Mouse (Mus musculus) heart, embryonic 10.5 days (tissue): ENCODE measurements at regions not wholly inside any gene's neighbourhood (a gene's known extent, or its start where the extent isn't known, plus 50 kb on each side); places are given as distances from the start of the nearest gene placed in this dataset.

Experiments
- DNase-seq: peaks from one replicate; pipeline ENCODE4 v3.0.0-alpha.2; 2017; ENCODE audit warnings: low spot score
- H3K27ac ChIP-seq: fragments of 300-500 bp; sonication (generic); 2 replicates; pipeline ENCODE4 v1.5.1; 2016; ENCODE audit warnings: mild to moderate bottlenecking
- H3K27me3 ChIP-seq: fragments of 300-500 bp; sonication (generic); 2 replicates; pipeline ENCODE4 v1.6.1; 2016; ENCODE audit warnings: mild to moderate bottlenecking; ENCODE audit not compliant: poor library complexity, insufficient read depth, severe bottlenecking
- H3K36me3 ChIP-seq: fragments of 300-500 bp; sonication (generic); 2 replicates; pipeline ENCODE4 v1.6.1; 2016; ENCODE audit warnings: mild to moderate bottlenecking, moderate library complexity
- H3K4me1 ChIP-seq: fragments of 300-500 bp; sonication (generic); 2 replicates; pipeline ENCODE4 v1.6.1; 2016; ENCODE audit warnings: mild to moderate bottlenecking
- H3K4me3 ChIP-seq: fragments of 300-500 bp; sonication (generic); 2 replicates; pipeline ENCODE4 v1.5.1; 2016; ENCODE audit warnings: mild to moderate bottlenecking, moderate library complexity
- H3K9me3 ChIP-seq: fragments of 300-500 bp; sonication (generic); 2 replicates; pipeline ENCODE4 v1.6.1; 2016; ENCODE audit warnings: mild to moderate bottlenecking, moderate library complexity
- WGBS: fragments of 180-500 bp; shearing (Covaris S2); methylation state at CpG from one replicate; pipeline ENCODE4 v1.1.7; 2016; 5-methylcytosine and 5-hydroxymethylcytosine counted together

- H3K9me3 ChIP-seq, result no peaks in the 10 kb centered on the region
- H3K4me3 ChIP-seq, result no peak overlapping the region
- H3K27ac ChIP-seq, result no peak overlapping the region
- no peaks in the 10 kb centered on the region for H3K27me3 ChIP-seq
- WGBS, result 78% methylated on average over 5 of the region's 5 CpGs
- DNase-seq, result no peak
- H3K4me1 ChIP-seq, result no peaks in the 10 kb centered on the region
- H3K36me3 ChIP-seq, result no peaks in the 10 kb centered on the region
Measured at GRCm38 (mm10) chr16:85668767-85669166, 115.6 kb upstream of the Cyyr1 start.

- Histone ChIP-seq H3K27ac (no peak overlapping the region), H3K9me3 (no peaks in the 10 kb centered on the region), H3K36me3 (no peaks in the 10 kb centered on the region), H3K4me3 (no peak overlapping the region), H3K27me3 (no peaks in the 10 kb centered on the region), H3K4me1 (no peaks in the 10 kb centered on the region)
- WGBS, result 60% methylated on average over 1 of the region's 1 CpGs
- DNase-seq, result no peak
Measured at GRCm38 (mm10) chr16:85667790-85668189, 114.6 kb upstream of the Cyyr1 start.

DNA sequence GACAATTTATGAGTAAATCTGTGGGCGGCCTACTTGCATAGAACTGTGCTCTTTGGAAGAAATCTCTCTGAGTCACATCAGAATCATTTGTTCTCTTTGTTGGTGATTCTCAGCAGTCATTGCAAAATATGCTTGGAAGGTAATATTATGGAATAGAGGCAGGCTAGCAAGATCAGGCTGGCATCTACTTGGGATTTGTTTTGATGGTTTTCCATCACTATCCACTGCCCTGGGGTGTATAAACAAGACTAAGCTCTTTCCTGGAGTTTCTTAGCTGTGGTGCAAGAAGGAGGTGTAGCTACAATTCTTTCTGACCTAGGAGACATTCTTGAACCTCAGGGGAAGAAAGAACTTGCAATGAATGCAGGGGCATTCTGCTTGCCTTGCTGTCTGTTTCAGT, 96.3 kb upstream of the Cyyr1 start:
- H3K9me3 ChIP-seq, result no peaks in the 10 kb centered on the region
- H3K27me3 ChIP-seq, result no peaks in the 10 kb centered on the region
- no peaks in the 10 kb centered on the region for H3K36me3 ChIP-seq
- H3K4me1 ChIP-seq, result no peaks in the 10 kb centered on the region
- no peak for DNase-seq
- H3K27ac ChIP-seq, result no peak overlapping the region
- no peak overlapping the region for H3K4me3 ChIP-seq
- whole genome bisulfite sequencing, result 87% methylated on average over 1 of the region's 1 CpGs

- Histone ChIP-seq H3K36me3 (no peaks in the 10 kb centered on the region), H3K4me3 (no peak overlapping the region), H3K4me1 (no peaks in the 10 kb centered on the region), H3K27ac (no peak overlapping the region), H3K27me3 (no peaks in the 10 kb centered on the region), H3K9me3 (no peaks in the 10 kb centered on the region)
- 85% methylated on average over 4 of the region's 4 CpGs for WGBS
- no peak for DNase-seq
Measured at GRCm38 (mm10) chr16:85640992-85641391, 87.8 kb upstream of the Cyyr1 start.

DNA sequence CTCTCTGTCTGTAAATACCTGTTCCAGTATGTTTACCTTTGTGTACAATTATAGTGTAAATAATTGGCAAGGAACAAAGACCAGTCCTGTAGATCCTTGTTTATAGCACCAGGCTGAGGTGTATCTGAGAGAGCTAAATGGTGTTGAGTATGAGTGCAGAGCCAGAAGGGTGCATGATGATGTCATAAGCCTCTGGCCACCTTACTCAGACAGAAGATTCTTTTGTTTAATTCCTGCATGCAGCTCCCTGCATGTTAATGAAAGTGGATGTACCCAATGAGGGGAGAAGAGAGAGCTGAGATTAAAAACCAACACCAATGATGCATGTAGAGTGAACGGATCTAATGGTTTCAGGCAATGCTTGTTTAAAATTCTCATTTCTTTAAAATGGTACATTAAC, 83.9 kb upstream of the Cyyr1 start:
- no peak overlapping the region for H3K4me3 ChIP-seq
- H3K4me1 ChIP-seq, result no peaks in the 10 kb centered on the region
- no peaks in the 10 kb centered on the region for H3K27me3 ChIP-seq
- WGBS, result 89% methylated on average over 1 of the region's 1 CpGs
- DNase-seq, result no peak
- no peak overlapping the region for H3K27ac ChIP-seq
- H3K36me3 ChIP-seq, result no peaks in the 10 kb centered on the region
- no peaks in the 10 kb centered on the region for H3K9me3 ChIP-seq

DNA sequence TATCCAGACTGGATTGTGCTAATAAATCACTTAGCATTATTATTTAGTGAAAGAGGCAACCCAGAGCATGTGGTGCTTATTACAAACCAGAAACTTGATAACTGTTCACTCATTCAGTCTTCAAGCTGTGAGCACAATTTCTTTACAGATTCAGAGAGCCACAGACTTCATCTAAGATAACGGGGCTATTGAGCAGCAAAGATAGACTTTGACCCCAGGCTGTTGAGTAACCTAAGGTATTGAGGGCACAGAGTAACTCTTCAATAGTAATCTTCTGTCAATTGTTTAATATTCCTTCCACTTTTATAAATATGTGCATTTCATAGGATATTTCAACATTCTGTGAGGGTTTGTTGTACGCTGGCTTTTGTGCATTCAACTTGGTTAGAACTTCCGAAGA, 76.5 kb upstream of the Cyyr1 start:
- no peak overlapping the region for H3K4me3 ChIP-seq
- H3K27ac ChIP-seq, result no peak overlapping the region
- H3K4me1 ChIP-seq, result no peaks in the 10 kb centered on the region
- DNase-seq, result no peak
- H3K27me3 ChIP-seq, result no peaks in the 10 kb centered on the region
- 86% methylated on average over 3 of the region's 3 CpGs for WGBS
- no peaks in the 10 kb centered on the region for H3K36me3 ChIP-seq
- H3K9me3 ChIP-seq, result no peaks in the 10 kb centered on the region

GRCm38 (mm10) chr16:85624505-85624904, 71.3 kb upstream of the Cyyr1 start:
- DNase-seq, result no peak
- WGBS, result 76% methylated on average over 8 of the region's 8 CpGs
- Histone ChIP-seq H3K4me1 (no peaks in the 10 kb centered on the region), H3K27ac (no peak overlapping the region), H3K36me3 (no peaks in the 10 kb centered on the region), H3K9me3 (no peaks in the 10 kb centered on the region), H3K27me3 (no peaks in the 10 kb centered on the region), H3K4me3 (no peak overlapping the region)

GRCm38 (mm10) chr16:85604089-85604488, 50.9 kb upstream of the Cyyr1 start:
- WGBS, result 71% methylated on average over 2 of the region's 2 CpGs
- no peak overlapping the region for H3K4me3 ChIP-seq
- DNase-seq, result no peak
- H3K27ac ChIP-seq, result no peak overlapping the region
- H3K36me3 ChIP-seq, result no peaks in the 10 kb centered on the region
- no peaks in the 10 kb centered on the region for H3K4me1 ChIP-seq
- H3K27me3 ChIP-seq, result no peaks in the 10 kb centered on the region
- no peaks in the 10 kb centered on the region for H3K9me3 ChIP-seq
